Comparison of ENCODE assay signal across 9 mouse cellular contexts in genomic region chr11:117828888-117829604, GRCm38 (mm10). TPM values are rescaled to one million over a fixed set of nuclear protein-coding genes. Genes with fewer than 3 reads are reported as not detected.
DNase-seq lines count a peak whose midpoint lies in the region; ATAC-seq and TF ChIP-seq lines count a peak whose summit lies in the region.
"Had no signal": no experiment of that assay in that cellular context is flagged by ENCODE, and none has a peak within 500 bp of the region (broad histone marks: within the 10 kb centered on the region; RNA-seq: fewer than 3 reads in every experiment).

No protein-coding gene starts in this region.

- H3K4me2 ChIP-seq in heart, embryonic 15.5 days = peak overlapping the region; percentile 92
- H3K4me2 ChIP-seq in neural tube, embryonic 15.5 days = no peak overlapping the region

- peak overlapping the region; percentile 5; the same call in 1 of the 2 replicates for H3K27ac ChIP-seq in left cerebral cortex, adult 2 months
- H3K27ac ChIP-seq in heart, embryonic 15.5 days = peak overlapping the region; percentile 95
- H3K27ac ChIP-seq in neural tube, embryonic 15.5 days (replicated peaks) = peak overlapping the region; percentile 64

- intact Hi-C loops in left cerebral cortex, adult 2 months (cut with DNase I) = loop anchor here (5.0 kb wide), 1 partner anchor 592 kb away; no protein-coding TSS in a partner anchor

- H3K4me3 ChIP-seq in left cerebral cortex, adult 2 months = no peak overlapping the region
- H3K4me3 ChIP-seq in heart, embryonic 15.5 days = no peak overlapping the region
- H3K4me3 ChIP-seq in neural tube, embryonic 15.5 days (replicated peaks) = no peak overlapping the region

- no peak for DNase-seq in left cerebral cortex, adult 2 months (ENCODE audit: extremely low spot score in 1 of 2, low spot score in 2 of 2)
- DNase-seq in left cerebral cortex, adult 9 months (ENCODE audit: low spot score in 2 of 2) = no peak
- peak; percentile 41 to 53 for DNase-seq in adrenal gland, postnatal 36 days
- DNase-seq in kidney, postnatal 36 days = peak; percentile 68 to 71
- DNase-seq in layer of hippocampus, postnatal 25 days (ENCODE audit: extremely low spot score in 1 of 2, low spot score in 1 of 2) = no peak
- no peak for DNase-seq in right cerebral cortex, postnatal 14 days

- H3K9ac ChIP-seq in heart, embryonic 15.5 days = peak overlapping the region; percentile 12
- H3K9ac ChIP-seq in neural tube, embryonic 15.5 days (replicated peaks) = no peak overlapping the region

- no peak for TF ChIP-seq CTCF in left cerebral cortex, adult 2 months (IDR thresholded peaks at IDR 0.05)

- H3K4me1 ChIP-seq in heart, embryonic 15.5 days (replicated peaks) = peaks cover 76% of the 10 kb centered on the region
- peaks cover 60% of the 10 kb centered on the region for H3K4me1 ChIP-seq in neural tube, embryonic 15.5 days

- 0 out of 2 replicates have a peak, but pooled peaks have one; percentile 30 for ATAC-seq in heart, embryonic 15.5 days (replicated peaks; ENCODE audit: insufficient number of reproducible peaks, insufficient read depth, low FRiP score, low read depth)
- no peak for ATAC-seq in neural tube, embryonic 15.5 days (ENCODE audit: low FRiP score)

- 26% methylated on average over 9 of the region's 9 CpGs for WGBS in heart, embryonic 15.5 days
- 62% methylated on average over 9 of the region's 9 CpGs for WGBS in neural tube, embryonic 15.5 days

- H3K9me3 ChIP-seq in heart, embryonic 15.5 days (replicated peaks) = no peaks in the 10 kb centered on the region
- no peaks in the 10 kb centered on the region for H3K9me3 ChIP-seq in neural tube, embryonic 15.5 days (replicated peaks)

- no peaks in the 10 kb centered on the region for H3K36me3 ChIP-seq in heart, embryonic 15.5 days
- no peaks in the 10 kb centered on the region for H3K36me3 ChIP-seq in neural tube, embryonic 15.5 days

- H3K27me3 ChIP-seq in heart, embryonic 15.5 days = no peaks in the 10 kb centered on the region
- no peaks in the 10 kb centered on the region for H3K27me3 ChIP-seq in neural tube, embryonic 15.5 days (replicated peaks)

RNA-seq across cellular contexts. Expression of gene Tk1, which starts 3.2 kb away (rescaled TPM):
- 1 to 10 TPM in 1 of 2 experiments, under 1 TPM in 1; 0.81 to 1.0 TPM for total RNA-seq in left cerebral cortex, adult 2 months (2021)
- total RNA-seq in adrenal gland, postnatal 36 days (2021) = 1 to 10 TPM; 7.9 to 8.8 TPM
- polyA plus RNA-seq in heart, embryonic 15.5 days (2015; fragmentation: Nextera tagmentation; extraction: Ambion mirVana) = 92.9 and 102 TPM in 2 replicates
- polyA plus RNA-seq in neural tube, embryonic 15.5 days (2015; fragmentation: Nextera tagmentation; extraction: Ambion mirVana) = 15.6 and 42.9 TPM in 2 replicates
- 1 to 10 TPM; 1.1 TPM for total RNA-seq in layer of hippocampus, postnatal 25 days (2021)

RNA-seq across cellular contexts. Expression of gene Afmid, which starts 3.3 kb away (rescaled TPM):
- 1 to 10 TPM; 5.2 to 8.5 TPM for total RNA-seq in left cerebral cortex, adult 2 months (2021)
- 1 to 10 TPM; 6.5 to 8.6 TPM for total RNA-seq in adrenal gland, postnatal 36 days (2021)
- polyA plus RNA-seq in heart, embryonic 15.5 days (2015; fragmentation: Nextera tagmentation; extraction: Ambion mirVana) = 15.1 and 16.6 TPM in 2 replicates
- polyA plus RNA-seq in neural tube, embryonic 15.5 days (2015; fragmentation: Nextera tagmentation; extraction: Ambion mirVana) = 6.0 and 8.0 TPM in 2 replicates
- 1 to 10 TPM; 4.6 to 5.4 TPM for total RNA-seq in layer of hippocampus, postnatal 25 days (2021)

RNA-seq across cellular contexts. Expression of gene Gm20708, which starts 19.6 kb away (rescaled TPM):
- 1 to 10 TPM; 2.3 to 4.6 TPM for total RNA-seq in left cerebral cortex, adult 2 months (2021)
- total RNA-seq in adrenal gland, postnatal 36 days (2021) = under 1 TPM; 0.50 to 0.63 TPM
- polyA plus RNA-seq in heart, embryonic 15.5 days (2015; fragmentation: Nextera tagmentation; extraction: Ambion mirVana) = 0.97 and 1.5 TPM in 2 replicates
- 0.95 and 1.7 TPM in 2 replicates for polyA plus RNA-seq in neural tube, embryonic 15.5 days (2015; fragmentation: Nextera tagmentation; extraction: Ambion mirVana)
- total RNA-seq in layer of hippocampus, postnatal 25 days (2021) = 1 to 10 TPM; 1.9 to 3.2 TPM
- polyA plus RNA-seq: neural tube, embryonic 11.5 days had no signal

RNA-seq across cellular contexts. Expression of gene Syngr2, which starts 19.6 kb away (rescaled TPM):
- 10 to 100 TPM in 1 of 2 experiments, 1 to 10 TPM in 1; 8.7 to 11.1 TPM for total RNA-seq in left cerebral cortex, adult 2 months (2021)
- 10 to 100 TPM; 80.4 to 97.8 TPM for total RNA-seq in adrenal gland, postnatal 36 days (2021)
- 84.6 and 105 TPM in 2 replicates for polyA plus RNA-seq in heart, embryonic 15.5 days (2015; fragmentation: Nextera tagmentation; extraction: Ambion mirVana)
- 13.7 and 52.4 TPM in 2 replicates for polyA plus RNA-seq in neural tube, embryonic 15.5 days (2015; fragmentation: Nextera tagmentation; extraction: Ambion mirVana)
- 10 to 100 TPM; 10.8 to 11.1 TPM for total RNA-seq in layer of hippocampus, postnatal 25 days (2021)

RNA-seq across cellular contexts. Expression of gene Birc5, which starts 20.0 kb away (rescaled TPM):
- total RNA-seq in left cerebral cortex, adult 2 months (2021) = 1 to 10 TPM in 1 of 2 experiments, under 1 TPM in 1; 0.95 to 1.3 TPM
- 1 to 10 TPM; 5.0 to 5.4 TPM for total RNA-seq in adrenal gland, postnatal 36 days (2021)
- polyA plus RNA-seq in heart, embryonic 15.5 days (2015; fragmentation: Nextera tagmentation; extraction: Ambion mirVana) = 202 and 215 TPM in 2 replicates
- 26.7 and 88.4 TPM in 2 replicates for polyA plus RNA-seq in neural tube, embryonic 15.5 days (2015; fragmentation: Nextera tagmentation; extraction: Ambion mirVana)
- total RNA-seq in layer of hippocampus, postnatal 25 days (2021) = 1 to 10 TPM; 1.2 to 1.3 TPM

Comparison
In these comparisons a context has a peak if more than half of its experiments do, and no peak if none do; other contexts are left out.
1. DNase-seq: peak in adrenal gland, postnatal 36 days (2 of 2) and kidney, postnatal 36 days (2 of 2); none in left cerebral cortex, adult 2 months (0 of 2), left cerebral cortex, adult 9 months (0 of 2), layer of hippocampus, postnatal 25 days (0 of 2) and right cerebral cortex, postnatal 14 days (single experiment).
2. H3K27ac ChIP-seq: peak in every context shown above with its lines; median percentile 95 in heart, embryonic 15.5 days; 64 in neural tube, embryonic 15.5 days; 5 in left cerebral cortex, adult 2 months.
3. RNA of gene Tk1, which starts 3.2 kb away (total RNA-seq): 7.9 to 8.8 TPM in adrenal gland, postnatal 36 days; 1.1 TPM in layer of hippocampus, postnatal 25 days and 0.81 to 1.0 TPM in left cerebral cortex, adult 2 months; every median in the first group is over 4 times any median in the second.